Mouse (Mus musculus) myocyte (in vitro differentiated cells): ENCODE measurements around the gene Best1.

Source experiments
- CEBPB ChIP-seq: IDR thresholded peaks from 2 replicates; pipeline ENCODE4 v1.6.1; 2011; ENCODE audit warnings: mild to moderate bottlenecking, moderate library complexity; ENCODE audit not compliant: poor library complexity, insufficient read depth, severe bottlenecking
- E2F4 ChIP-seq: IDR thresholded peaks from one replicate; pipeline ENCODE4 v1.6.1; 2011; ENCODE audit warnings: mild to moderate bottlenecking, control low read depth, moderate library complexity; ENCODE audit not compliant: insufficient read depth
- MAX ChIP-seq: IDR thresholded peaks from one replicate; pipeline ENCODE4 v1.6.1; 2011; ENCODE audit warnings: low read depth, mild to moderate bottlenecking, control low read depth
- MYOG ChIP-seq, 3 experiments: IDR thresholded peaks; one replicate each; pipeline ENCODE4 v1.6.1; 2011; ENCODE audit warnings: control low read depth in 2 of 3, low read depth in 2 of 3, mild to moderate bottlenecking in 2 of 3; ENCODE audit not compliant: insufficient read length in 2 of 3, control insufficient read depth in 1 of 3, insufficient read depth in 1 of 3
- POLR2A ChIP-seq: IDR thresholded peaks from one replicate; pipeline ENCODE4 v1.6.1; 2011; ENCODE audit warnings: low read depth, mild to moderate bottlenecking, control low read depth, moderate library complexity; ENCODE audit not compliant: insufficient read length
- TCF12 ChIP-seq: IDR thresholded peaks from one replicate; pipeline ENCODE4 v1.6.1; 2011; ENCODE audit warnings: mild to moderate bottlenecking, control low read depth; ENCODE audit not compliant: poor library complexity, insufficient read depth, severe bottlenecking

- TF ChIP-seq CEBPB (no peak), POLR2A (no peak), TCF12 (no peak), MYOG (IDR thresholded peaks at IDR 0.05; ENCODE audit: control insufficient read depth in 1 of 3, insufficient read depth in 1 of 3, insufficient read length in 2 of 3, low read depth in 2 of 3) (no peak), MAX (no peak), E2F4 (no peak)
These were observed 20.5 kb upstream of the Best1 start for GRCm38 (mm10) chr19:10021981-10022380.
